Mouse (Mus musculus): ENCODE data around the gene Krt15.

Gene Krt15

DNA sequence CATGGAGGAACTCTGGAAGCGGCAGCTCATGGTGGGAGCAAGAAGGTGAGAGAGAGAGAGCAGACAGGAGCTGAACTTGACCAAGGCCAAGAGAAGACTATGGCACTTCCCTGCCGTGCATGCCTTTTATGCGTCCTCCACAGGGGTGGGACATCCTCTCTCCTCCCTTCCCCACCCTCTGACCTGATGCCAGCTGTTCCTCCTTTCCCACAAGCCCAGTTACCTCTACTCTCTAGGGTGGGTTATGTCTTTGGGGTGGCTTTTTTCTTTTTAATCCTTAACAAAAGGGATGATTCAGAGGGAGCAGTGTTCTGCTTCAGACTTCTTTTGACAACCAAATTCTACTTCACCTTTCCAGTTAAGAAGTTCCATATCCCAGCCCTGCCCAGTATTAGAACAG is 14.3 kb downstream of the Krt15 start, which contains the start of gene Krt13:
Gene Krt13, minus strand, starts transcription at position 101 of the 400 bp plus-strand sequence.
- DNase-seq, result no peak

DNA sequence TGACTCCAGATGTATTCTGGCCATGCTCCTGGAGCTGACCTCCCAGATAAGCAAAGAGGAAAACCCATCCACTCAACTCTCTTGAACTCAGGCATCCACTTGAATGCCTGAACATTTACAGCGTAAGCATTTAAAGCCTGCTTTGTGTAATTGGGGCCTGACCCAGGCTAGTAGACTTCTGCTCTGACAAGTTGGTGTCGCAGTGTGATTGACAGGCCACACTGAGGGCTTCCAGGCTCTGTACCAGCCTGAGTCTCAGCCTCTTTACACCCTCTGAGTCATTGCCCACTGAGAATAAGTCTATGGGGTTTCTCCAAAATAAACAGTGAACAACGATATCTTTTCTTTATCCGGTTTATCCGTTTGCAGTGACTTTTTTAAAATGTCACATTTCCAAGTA is 15.4 kb downstream of the Krt15 start:
- DNase-seq, result no peak

DNA sequence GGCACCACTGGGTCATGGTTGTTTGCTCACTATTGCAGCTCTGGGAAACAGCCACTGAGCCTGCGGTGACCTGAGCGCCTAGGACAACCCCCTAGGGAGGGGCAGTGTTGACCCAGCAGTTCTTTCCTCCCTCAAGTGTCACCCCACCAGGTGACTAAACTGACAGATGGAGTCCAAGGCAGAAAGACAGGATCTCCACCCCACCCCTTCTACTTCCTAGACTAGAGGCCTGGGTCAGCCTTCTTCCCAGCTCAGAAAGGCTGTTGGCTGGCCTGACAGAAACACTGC is 22.0 kb downstream of the Krt15 start:
- no peak for DNase-seq

DNA sequence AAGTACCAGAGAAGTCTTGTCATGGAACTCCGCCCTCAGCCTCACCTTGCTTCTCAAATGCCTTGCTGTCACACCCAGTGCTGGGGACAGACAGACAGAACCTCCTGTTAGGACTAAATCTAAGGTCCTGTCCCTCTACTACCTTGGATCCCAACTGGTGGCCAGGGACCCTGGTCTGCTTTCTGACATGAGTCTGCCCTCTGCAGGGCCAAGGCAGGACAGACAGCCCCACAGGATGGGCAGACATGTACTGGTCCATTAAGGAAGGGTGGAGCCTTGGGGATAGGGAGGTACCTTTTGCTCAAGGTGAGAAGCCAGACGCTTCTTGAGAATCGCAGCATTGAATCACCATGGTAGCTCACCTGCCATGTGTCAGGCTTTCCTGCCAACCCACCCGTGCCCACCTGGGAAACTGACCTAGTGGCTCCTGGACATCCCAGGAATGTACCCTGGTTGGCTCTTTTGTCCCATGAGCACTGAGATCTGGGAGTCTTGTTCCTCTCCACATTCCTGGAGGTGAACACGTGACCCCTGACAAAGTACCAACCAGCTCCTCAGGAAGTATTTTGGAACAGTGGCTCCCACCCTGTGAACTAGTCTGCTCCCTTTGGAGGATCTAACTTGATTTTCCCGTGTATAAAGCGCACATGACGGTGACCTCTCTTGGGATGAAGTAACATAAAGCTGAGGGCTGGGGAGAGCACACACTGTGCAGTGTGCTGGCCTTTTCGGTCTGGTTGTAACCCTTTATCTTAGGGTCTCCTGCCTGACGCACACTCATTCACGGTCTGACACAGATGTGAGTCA is 22.6 kb downstream of the Krt15 start:
- no peak for DNase-seq

DNA sequence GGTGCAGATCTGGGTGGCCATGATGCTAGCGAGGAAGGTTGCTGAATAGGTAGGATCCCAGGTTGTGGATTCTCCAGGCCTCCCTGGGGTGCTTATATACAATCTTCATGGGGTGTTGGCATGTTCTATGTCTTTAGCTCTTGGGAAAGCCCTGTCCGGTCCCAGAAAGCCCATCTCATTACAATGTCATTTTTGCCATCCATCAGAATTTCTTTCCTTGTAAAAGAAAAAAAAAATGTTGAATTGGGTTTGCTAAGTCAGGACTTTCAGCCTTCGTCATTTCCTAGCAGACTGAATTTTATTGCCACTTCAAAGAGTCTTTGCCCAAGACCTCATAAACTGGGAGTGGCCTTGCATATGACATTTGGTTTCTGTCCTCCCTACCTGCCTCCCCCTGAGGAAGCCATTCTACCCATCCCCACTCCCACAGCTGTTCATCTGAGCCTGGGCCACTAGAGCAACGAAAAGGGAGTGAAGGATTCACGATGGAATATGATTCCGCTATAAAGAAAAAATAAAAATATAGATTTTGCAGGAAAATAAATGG is 30.1 kb downstream of the Krt15 start, which contains the start of gene Krt36:
Gene Krt36, minus strand, starts transcription at position 51 of the 547 bp plus-strand sequence.
- no peak for DNase-seq

DNA sequence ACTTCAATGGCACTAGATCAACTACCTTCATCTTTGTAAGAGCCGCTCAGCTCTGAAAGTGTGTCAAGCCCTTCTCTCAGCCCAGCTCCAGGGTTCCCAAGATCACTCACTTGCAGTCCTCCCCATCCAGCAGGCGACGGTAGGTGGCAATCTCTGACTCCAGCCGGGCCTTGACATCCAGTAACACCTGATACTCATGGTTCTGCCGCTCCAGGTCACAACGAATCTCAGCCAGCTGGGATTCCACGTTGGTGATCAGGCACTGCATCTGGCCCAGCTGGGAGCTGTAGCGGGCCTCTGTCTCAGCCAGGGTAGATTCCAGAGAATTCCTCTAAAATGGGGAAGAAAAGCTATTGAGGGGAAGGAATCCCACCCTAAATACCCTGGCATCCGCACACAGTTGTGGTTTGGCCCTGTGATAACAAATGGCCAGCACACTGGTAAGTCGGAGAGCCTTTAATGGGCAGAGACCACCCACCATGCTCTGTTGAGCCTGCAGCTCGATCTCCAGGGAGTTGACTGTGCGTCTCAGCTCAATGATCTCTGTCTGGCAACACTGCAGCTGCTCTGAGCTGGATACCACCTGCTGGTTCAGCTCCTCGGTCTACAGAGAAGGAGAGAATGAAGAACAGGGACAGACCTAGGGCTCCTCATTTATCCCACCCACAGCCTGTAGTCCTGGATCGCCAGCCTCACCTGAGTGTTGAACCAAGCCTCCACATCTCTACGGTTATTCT is 32.9 kb downstream of the Krt15 start:
- no peak for DNase-seq

DNA sequence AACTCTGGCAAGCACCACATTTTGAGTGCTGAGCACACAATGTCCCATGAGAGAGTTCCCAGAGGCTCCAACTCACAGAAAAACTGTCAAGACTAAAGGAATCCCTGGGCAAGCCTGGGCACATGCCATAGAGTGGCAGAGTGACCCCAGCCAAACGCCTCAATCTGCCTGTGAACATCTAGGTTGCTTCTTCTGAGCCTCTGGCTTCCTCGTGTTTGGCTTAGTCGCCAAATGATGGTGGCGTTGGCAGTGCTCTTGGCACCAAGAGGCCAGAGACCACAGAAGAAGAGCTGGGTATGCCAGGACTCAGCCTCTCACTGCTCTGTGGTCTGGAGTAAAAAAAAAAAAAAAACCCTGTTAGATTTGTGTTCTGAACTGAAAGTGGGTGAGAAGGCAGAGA is 35.3 kb downstream of the Krt15 start:
- DNase-seq, result no peak

DNA sequence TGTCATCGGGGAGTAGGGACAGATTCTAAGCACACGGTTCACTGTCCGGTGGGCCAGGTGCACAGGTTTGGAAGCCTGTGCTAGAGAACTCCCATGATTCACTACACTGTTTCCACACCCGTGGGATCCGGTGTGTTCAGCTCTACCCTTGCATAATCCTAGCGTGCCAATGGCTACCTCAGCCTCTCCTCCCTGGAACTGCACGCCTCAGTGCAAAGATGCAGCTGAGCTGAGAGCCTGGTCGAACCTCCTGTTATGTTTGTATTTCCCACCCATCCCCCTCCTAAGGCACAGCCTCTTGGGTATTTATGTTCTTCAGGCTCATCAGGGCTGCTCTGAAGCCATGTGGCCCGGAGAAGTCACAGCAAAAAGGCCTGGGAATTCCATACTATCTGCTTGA is 37.9 kb downstream of the Krt15 start:
- DNase-seq, result no peak

DNA sequence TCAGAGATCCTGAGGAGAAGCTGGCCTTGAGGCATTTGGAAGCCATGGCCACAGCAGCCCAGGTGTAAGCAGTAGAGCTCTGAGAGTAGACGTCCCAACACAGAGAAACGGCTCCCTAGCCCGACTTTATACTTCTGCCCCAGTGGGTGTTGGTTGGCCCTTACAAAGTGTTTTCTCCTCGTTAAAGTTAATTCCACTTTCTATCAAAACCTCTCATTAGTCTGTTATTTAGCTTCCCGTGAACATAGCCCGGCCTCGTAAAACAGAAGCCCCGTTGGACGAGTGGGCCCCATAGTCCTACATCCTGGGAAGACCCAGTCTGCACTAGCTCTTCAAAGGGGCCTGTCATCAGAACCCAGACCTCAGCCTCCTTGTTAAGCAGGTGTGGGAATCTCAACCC is 39.6 kb downstream of the Krt15 start, which contains the start of gene Krt35:
Gene Krt35, minus strand, starts transcription at position 101 of the 400 bp plus-strand sequence.
- DNase-seq, result no peak

DNA sequence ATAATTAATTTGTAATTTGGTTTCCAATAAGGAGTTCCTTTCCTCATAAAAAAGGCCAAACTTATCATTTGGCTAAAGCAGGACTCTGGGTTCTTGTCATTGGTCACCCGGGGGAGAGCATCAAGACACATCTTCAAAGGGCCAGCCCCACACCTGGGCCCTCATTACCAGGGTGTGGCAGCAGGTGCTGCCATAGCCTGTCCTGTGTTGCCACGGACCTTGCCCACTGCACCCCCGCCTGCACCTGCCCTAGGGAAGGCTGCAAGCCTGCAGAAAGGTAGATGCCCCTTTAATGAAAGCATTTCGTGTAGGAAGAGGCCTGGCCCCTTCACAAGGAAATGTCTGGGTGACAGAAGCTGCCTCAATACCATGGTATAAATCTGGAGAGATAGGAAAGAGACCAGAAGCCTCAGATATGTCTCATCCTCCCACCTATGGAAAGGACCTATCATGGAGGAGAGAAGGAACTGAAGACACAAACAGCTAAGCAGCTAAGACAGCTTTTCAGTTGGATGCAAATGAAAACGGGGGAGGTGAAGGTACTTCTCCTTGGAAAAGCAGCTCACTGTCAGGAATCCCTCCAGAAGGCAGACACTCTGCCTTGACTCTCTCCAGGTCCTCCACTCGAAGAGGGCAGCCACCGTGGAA is 47.2 kb downstream of the Krt15 start:
- DNase-seq, result no peak

DNA sequence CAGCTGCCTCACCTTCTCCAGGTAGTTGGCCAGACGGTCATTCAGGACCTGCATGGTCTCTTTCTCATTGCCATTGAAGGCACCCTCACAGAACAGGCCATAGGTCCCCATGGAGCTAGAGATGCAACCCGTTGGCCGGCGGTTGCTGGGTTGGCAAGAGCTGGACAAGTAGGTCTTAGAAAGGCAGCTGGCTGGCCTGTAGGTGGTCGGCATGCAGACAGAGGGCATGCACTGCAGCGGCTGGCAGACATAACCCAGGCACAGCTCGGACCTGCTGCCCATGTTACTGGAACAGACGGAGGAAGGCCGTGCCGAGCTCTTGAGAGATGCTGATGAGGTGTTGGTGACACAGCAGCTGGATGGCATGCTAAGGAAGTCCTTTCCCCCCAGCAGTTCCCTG is 47.9 kb downstream of the Krt15 start, which contains the start of gene Krt32:
Gene Krt32, minus strand, starts transcription at position 366 of the 400 bp plus-strand sequence.
- DNase-seq, result no peak
